Mouse (Mus musculus) hindbrain, embryonic 12.5 days (tissue): ENCODE results near the gene Osm. TPM values are rescaled to one million over a fixed set of nuclear protein-coding genes. Genes with fewer than 3 reads are reported as not detected.

Source experiments
- ATAC-seq: fragments of 200-750 bp; cut with Nextera tagmentation; 2 replicates; pipeline ENCODE4 v1.8.0; 2017; ENCODE audit warnings: moderate TSS enrichment; ENCODE audit not compliant: low FRiP score
- H3K27ac ChIP-seq: fragments of 300-500 bp; sonication (generic); 2 replicates; pipeline ENCODE4 v1.5.1; 2016; ENCODE audit warnings: mild to moderate bottlenecking
- H3K27me3 ChIP-seq: fragments of 300-500 bp; sonication (generic); 2 replicates; pipeline ENCODE4 v1.6.1; 2016; ENCODE audit warnings: mild to moderate bottlenecking
- H3K36me3 ChIP-seq: fragments of 300-500 bp; sonication (generic); 2 replicates; pipeline ENCODE4 v1.6.1; 2016; ENCODE audit warnings: mild to moderate bottlenecking
- H3K4me1 ChIP-seq: fragments of 300-500 bp; sonication (generic); 2 replicates; pipeline ENCODE4 v1.6.1; 2016
- H3K4me2 ChIP-seq: fragments of 300-500 bp; sonication (generic); replicated peaks from 2 replicates; pipeline ENCODE4 v1.6.1; 2016; ENCODE audit warnings: mild to moderate bottlenecking
- H3K4me3 ChIP-seq: fragments of 300-500 bp; sonication (generic); 2 replicates; pipeline ENCODE4 v1.5.1; 2016; ENCODE audit warnings: mild to moderate bottlenecking
- H3K9ac ChIP-seq: fragments of 300-500 bp; sonication (generic); 2 replicates; pipeline ENCODE4 v1.6.1; 2016; ENCODE audit warnings: mild to moderate bottlenecking, moderate library complexity
- H3K9me3 ChIP-seq: fragments of 300-500 bp; sonication (generic); replicated peaks from 2 replicates; pipeline ENCODE4 v1.6.1; 2016; ENCODE audit warnings: mild to moderate bottlenecking
- WGBS: fragments of 180-500 bp; shearing (Covaris S2); methylation state at CpG from one replicate; pipeline ENCODE4 v1.1.7; 2016; 5-methylcytosine and 5-hydroxymethylcytosine counted together
- polyA plus RNA-seq: library from polyadenylated mRNA; unstranded; fragments of >200 nt; fragmentation: Nextera tagmentation; extraction: Ambion mirVana; gene quantifications from 2 replicates; pipeline ENCODE4 v1.2.1, GENCODE M21; 2016

The Osm gene
- polyA plus RNA-seq, 1 experiment from 2014 or later, result not detected

DNA sequence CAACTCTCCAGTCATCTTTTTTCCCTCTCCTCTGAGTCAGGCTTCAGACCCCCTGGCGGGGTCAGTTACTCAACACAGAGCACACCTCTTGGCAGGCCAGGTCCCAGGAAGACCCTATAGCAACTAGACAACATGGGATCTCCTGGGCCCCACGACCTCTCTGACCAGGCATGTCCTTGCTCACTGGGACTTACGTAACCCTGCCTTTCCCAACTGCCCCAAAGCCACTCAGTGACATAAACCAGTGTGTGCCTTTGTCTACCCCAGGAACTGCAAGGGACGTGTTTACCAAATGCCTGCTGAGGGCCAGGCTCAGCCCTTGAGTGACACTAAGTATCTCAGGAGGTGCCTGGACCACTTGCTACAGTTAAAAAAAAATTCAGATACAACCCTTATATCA, 6.4 kb upstream of the Osm start:
- Histone ChIP-seq H3K4me1 (no peaks in the 10 kb centered on the region), H3K4me3 (no peak overlapping the region), H3K27me3 (no peaks in the 10 kb centered on the region), H3K4me2 (no peak overlapping the region), H3K27ac (no peak overlapping the region), H3K9ac (no peak overlapping the region), H3K9me3 (no peaks in the 10 kb centered on the region), H3K36me3 (no peaks in the 10 kb centered on the region)
- no peak for ATAC-seq
- WGBS, result 64% methylated on average over 4 of the region's 4 CpGs

GRCm38 (mm10) chr11:4231435-4231834, 4.8 kb upstream of the Osm start:
- Histone ChIP-seq H3K4me1 (no peaks in the 10 kb centered on the region), H3K27ac (no peak overlapping the region), H3K9ac (no peak overlapping the region), H3K9me3 (no peaks in the 10 kb centered on the region), H3K4me2 (no peak overlapping the region), H3K27me3 (no peaks in the 10 kb centered on the region), H3K36me3 (no peaks in the 10 kb centered on the region), H3K4me3 (no peak overlapping the region)
- no peak for ATAC-seq
- WGBS, result 89% methylated on average over 2 of the region's 2 CpGs

DNA sequence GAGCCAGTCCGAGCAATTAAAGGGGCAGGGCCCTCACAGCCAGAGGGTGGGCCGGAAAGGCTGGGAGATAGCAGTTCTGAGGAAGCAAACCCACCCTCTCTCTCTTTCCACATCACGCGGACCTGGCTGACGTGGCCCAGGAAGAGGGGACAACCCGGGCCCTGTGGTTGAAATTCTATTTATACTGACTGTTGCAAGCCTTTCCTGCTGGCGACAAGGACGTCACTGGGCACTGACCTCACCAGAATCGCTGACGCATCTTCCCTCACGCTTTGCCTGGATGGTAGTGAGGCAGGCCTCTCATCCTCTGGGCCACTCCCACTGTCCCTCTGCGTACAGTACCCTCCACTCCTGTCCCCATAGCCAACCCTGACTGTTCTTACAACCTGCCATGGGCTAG, 3.6 kb upstream of the Osm start:
- Histone ChIP-seq H3K4me3 (no peak overlapping the region), H3K9me3 (no peaks in the 10 kb centered on the region), H3K9ac (no peak overlapping the region), H3K4me1 (no peaks in the 10 kb centered on the region), H3K27ac (no peak overlapping the region), H3K27me3 (no peaks in the 10 kb centered on the region), H3K4me2 (no peak overlapping the region), H3K36me3 (no peaks in the 10 kb centered on the region)
- no peak for ATAC-seq
- 74% methylated on average over 12 of the region's 12 CpGs for WGBS

DNA sequence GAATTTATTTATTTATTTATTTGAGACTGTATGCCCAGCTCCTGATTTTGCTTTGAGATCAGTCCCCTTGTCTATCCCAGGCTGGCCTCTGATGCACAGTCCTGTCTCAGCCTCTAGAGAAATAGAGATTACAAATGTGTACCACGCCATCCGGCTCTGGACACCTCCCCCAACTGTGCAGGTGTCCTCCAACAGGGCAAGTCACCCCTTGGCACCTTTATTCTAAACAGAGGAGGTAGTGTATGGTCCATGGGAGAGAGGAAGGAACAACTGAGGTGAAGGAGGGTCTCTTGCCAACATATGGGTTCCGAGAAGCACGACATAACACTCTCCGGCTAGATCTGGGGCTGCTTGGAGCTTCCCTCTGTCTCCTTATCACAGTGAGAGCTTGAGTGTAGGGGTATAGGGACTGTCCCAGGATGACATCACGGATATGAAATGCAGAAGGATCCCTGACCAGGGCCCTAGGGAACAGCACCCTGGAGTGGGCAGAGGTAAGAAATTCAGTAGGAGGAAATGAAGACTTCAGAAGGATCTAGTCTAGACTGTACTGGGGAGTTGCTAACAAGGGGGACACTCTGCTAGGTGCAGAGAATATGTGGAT, 1.1 kb upstream of the Osm start:
- Histone ChIP-seq H3K4me3 (no peak overlapping the region), H3K4me2 (no peak overlapping the region), H3K36me3 (no peaks in the 10 kb centered on the region), H3K4me1 (no peaks in the 10 kb centered on the region), H3K9me3 (no peaks in the 10 kb centered on the region), H3K9ac (no peak overlapping the region), H3K27me3 (no peaks in the 10 kb centered on the region), H3K27ac (no peak overlapping the region)
- no peak for ATAC-seq
- WGBS, result 88% methylated on average over 6 of the region's 6 CpGs

- H3K9me3 ChIP-seq, result no peaks in the 10 kb centered on the region
- 91% methylated on average over 21 of the region's 21 CpGs for WGBS
- no peak for ATAC-seq
These were observed 387 bp downstream of the Osm start for GRCm38 (mm10) chr11:4236546-4237067.

GRCm38 (mm10) chr11:4237389-4237912, 1.2 kb downstream of the Osm start:
- H3K27me3 ChIP-seq, result no peaks in the 10 kb centered on the region
- no peak overlapping the region for H3K4me3 ChIP-seq
- H3K9ac ChIP-seq, result no peak overlapping the region
- no peak overlapping the region for H3K27ac ChIP-seq
- H3K4me1 ChIP-seq, result no peaks in the 10 kb centered on the region
- no peak overlapping the region for H3K4me2 ChIP-seq
- WGBS, result 79% methylated on average over 18 of the region's 18 CpGs
- no peak for ATAC-seq
- H3K9me3 ChIP-seq, result no peaks in the 10 kb centered on the region
- H3K36me3 ChIP-seq, result no peaks in the 10 kb centered on the region

More at GRCm38 (mm10) chr11:4236546-4237067, 387 bp downstream of the Osm start:
- Histone ChIP-seq H3K4me3 (no peak overlapping the region), H3K4me2 (no peak overlapping the region), H3K9ac (no peak overlapping the region), H3K4me1 (no peaks in the 10 kb centered on the region), H3K27ac (no peak overlapping the region), H3K27me3 (no peaks in the 10 kb centered on the region), H3K36me3 (no peaks in the 10 kb centered on the region)

DNA sequence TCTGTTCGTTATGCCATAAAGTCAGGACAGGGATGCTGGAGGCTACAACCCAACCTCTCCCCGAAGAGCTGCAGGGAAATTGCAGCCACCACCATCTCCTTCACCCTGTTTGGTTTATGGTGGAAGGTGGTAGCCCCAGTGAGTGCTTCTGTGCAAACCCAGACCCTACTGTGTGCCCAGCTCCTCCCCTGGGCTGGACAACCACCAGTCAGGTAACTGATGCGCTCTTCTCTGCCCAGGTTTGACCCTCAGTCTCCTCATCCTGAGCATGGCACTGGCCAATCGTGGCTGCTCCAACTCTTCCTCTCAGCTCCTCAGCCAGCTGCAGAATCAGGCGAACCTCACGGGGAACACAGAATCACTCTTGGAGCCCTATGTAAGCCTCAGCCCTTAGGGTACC, 1.9 kb downstream of the Osm start:
- Histone ChIP-seq H3K36me3 (no peaks in the 10 kb centered on the region), H3K4me2 (no peak overlapping the region), H3K4me1 (no peaks in the 10 kb centered on the region), H3K27ac (no peak overlapping the region), H3K4me3 (no peak overlapping the region), H3K9me3 (no peaks in the 10 kb centered on the region), H3K27me3 (no peaks in the 10 kb centered on the region), H3K9ac (no peak overlapping the region)
- WGBS, result 94% methylated on average over 6 of the region's 6 CpGs
- no peak for ATAC-seq

GRCm38 (mm10) chr11:4239691-4240090, 3.5 kb downstream of the Osm start:
- Histone ChIP-seq H3K4me2 (no peak overlapping the region), H3K36me3 (no peaks in the 10 kb centered on the region), H3K4me3 (no peak overlapping the region), H3K9me3 (no peaks in the 10 kb centered on the region), H3K27me3 (no peaks in the 10 kb centered on the region), H3K9ac (no peak overlapping the region), H3K4me1 (no peaks in the 10 kb centered on the region), H3K27ac (no peak overlapping the region)
- WGBS, result 90% methylated on average over 23 of the region's 23 CpGs
- ATAC-seq, result no peak

GRCm38 (mm10) chr11:4240151-4240550, 3.9 kb downstream of the Osm start:
- no peak for ATAC-seq
- Histone ChIP-seq H3K9ac (no peak overlapping the region), H3K36me3 (no peaks in the 10 kb centered on the region)

DNA sequence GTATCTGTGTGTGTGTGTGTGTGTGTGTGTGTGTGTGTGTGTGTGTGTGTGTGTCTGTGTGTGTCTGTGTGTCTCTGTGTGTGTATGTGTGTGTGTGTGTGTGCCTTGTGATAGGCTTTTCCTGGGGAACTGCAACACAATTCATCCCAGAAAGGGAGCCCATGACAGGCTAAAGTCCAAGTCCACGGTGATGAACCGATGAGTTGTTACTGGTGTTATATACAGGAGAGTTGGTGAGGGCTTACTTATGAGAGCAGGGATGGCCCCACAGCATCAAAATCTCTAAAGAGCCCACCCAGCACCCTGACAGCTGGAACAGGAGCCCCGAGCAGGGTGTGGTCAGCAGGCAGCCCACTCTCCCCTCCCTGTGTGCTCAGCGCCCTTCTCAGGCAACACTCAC, 5.0 kb downstream of the Osm start:
- Histone ChIP-seq H3K27me3 (no peaks in the 10 kb centered on the region), H3K9ac (no peak overlapping the region), H3K4me3 (no peak overlapping the region), H3K36me3 (no peaks in the 10 kb centered on the region), H3K4me1 (no peaks in the 10 kb centered on the region), H3K27ac (no peak overlapping the region), H3K4me2 (no peak overlapping the region), H3K9me3 (no peaks in the 10 kb centered on the region)
- ATAC-seq, result no peak
- WGBS, result 83% methylated on average over 4 of the region's 4 CpGs

More at GRCm38 (mm10) chr11:4240151-4240550, 3.9 kb downstream of the Osm start:
- H3K27ac ChIP-seq, result no peak overlapping the region
- no peaks in the 10 kb centered on the region for H3K4me1 ChIP-seq
- no peak overlapping the region for H3K4me3 ChIP-seq
- WGBS, result 71% methylated on average over 7 of the region's 7 CpGs
- no peak overlapping the region for H3K4me2 ChIP-seq
- no peaks in the 10 kb centered on the region for H3K27me3 ChIP-seq
- no peaks in the 10 kb centered on the region for H3K9me3 ChIP-seq

DNA sequence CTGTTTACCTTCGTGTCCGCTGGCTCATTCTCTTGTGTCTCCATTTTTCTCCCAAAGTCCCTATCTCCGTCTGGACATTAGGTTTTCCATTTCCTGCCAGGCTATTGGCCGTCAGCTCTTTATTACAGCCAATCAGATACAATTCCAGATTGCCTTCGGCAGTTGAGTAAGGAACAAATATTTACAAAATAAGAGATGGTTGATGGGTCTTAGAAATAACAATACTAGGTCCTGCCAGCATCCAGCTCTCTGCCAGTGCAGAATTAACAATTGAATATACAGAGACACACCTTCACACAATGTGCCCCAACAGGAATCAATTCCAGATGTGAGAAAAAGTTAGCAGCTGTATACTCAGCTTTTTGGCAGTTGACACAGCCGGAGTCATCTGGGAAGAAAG, 9.9 kb downstream of the Osm start:
- H3K9ac ChIP-seq, result no peak overlapping the region
- no peak for ATAC-seq
- no peaks in the 10 kb centered on the region for H3K4me1 ChIP-seq
- no peaks in the 10 kb centered on the region for H3K9me3 ChIP-seq
- H3K36me3 ChIP-seq, result no peaks in the 10 kb centered on the region
- no peaks in the 10 kb centered on the region for H3K27me3 ChIP-seq
- 65% methylated on average over 6 of the region's 6 CpGs for WGBS
- no peak overlapping the region for H3K4me2 ChIP-seq
- H3K4me3 ChIP-seq, result no peak overlapping the region
- H3K27ac ChIP-seq, result no peak overlapping the region

DNA sequence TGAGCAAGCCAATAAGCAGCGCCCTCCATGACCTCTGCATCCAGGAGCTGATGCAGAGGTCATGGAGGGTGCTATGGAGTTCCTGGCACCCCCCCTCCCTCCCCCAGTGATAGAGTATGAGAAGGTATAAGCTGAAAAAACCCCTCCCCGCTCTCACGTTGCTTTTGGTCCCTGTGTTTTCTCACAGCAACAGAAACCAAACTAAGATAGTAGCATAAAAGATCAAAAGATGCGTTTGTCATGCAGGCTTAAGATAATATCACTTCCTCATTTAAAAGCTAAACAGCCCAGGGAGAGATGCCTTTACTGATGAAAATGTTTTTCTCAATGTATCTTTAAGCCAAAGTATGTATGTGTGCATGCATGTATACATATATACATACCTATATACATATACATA, 10.4 kb downstream of the Osm start:
- ATAC-seq, result no peak
- no peaks in the 10 kb centered on the region for H3K27me3 ChIP-seq
- no peak overlapping the region for H3K9ac ChIP-seq
- H3K4me3 ChIP-seq, result no peak overlapping the region
- H3K27ac ChIP-seq, result no peak overlapping the region
- H3K4me2 ChIP-seq, result no peak overlapping the region
- no peaks in the 10 kb centered on the region for H3K36me3 ChIP-seq
- 73% methylated on average over 4 of the region's 4 CpGs for WGBS
- no peaks in the 10 kb centered on the region for H3K4me1 ChIP-seq
- H3K9me3 ChIP-seq, result no peaks in the 10 kb centered on the region
